Mouse (Mus musculus): Measurements from ENCODE around the gene Nfkb1.

Nfkb1 gene

DNA sequence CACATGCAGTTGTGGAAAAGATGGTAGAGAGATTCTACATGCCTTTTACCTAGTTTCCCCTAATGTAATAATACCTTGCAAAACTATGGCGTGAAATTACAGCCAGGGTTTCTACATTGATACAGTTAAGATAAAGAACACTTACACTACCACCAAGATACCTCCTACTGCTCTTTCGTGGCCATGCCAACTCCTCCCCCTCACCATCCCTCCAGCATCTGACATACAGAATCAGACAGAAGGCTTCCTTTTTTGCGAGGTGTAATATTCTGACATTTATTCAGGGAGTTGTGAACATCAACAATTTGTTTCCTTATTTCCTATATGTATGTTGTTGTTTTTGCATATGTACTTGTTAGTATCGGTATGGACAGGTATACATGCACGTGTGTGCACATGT lies 11.3 kb upstream of the Nfkb1 start:
- ATAC-seq (ENCODE audit: low TSS enrichment) = peak; percentile 74

DNA sequence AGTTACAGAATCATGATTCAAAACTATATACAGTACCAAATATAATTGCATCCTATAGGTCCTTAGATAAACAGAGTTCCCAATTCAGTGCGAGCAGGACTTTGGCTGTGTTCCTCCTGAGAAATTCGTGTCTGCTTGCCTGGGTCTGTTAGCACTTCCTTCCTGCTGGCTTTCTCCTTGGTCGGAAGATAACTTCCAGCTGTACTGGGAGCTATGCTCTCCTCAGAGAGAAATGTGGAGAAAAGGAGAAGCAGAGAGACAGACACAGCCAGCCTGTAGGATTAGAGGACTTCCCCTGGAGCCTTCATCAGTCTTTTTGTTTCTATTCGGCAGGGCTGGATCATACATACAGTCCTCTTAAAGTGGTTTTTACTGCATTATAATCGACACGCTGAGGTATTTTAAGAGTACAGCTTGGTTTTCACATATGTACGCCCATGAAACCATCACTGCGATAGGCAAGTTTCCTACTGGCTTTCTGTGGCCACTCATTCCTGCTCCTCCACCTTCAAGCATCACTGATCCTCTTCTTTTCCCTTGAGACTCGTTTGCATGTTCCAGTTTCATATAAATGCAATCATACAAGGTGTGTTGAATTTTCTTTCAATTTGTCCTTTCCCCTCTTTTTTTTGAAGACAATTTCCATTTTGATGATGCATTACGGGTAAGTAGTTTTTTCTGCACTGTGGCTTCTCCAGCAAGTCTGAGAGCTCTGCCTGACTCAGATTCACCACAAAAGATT lies 8.3 kb upstream of the Nfkb1 start:
- peak; percentile 96 for ATAC-seq (ENCODE audit: low TSS enrichment)

DNA sequence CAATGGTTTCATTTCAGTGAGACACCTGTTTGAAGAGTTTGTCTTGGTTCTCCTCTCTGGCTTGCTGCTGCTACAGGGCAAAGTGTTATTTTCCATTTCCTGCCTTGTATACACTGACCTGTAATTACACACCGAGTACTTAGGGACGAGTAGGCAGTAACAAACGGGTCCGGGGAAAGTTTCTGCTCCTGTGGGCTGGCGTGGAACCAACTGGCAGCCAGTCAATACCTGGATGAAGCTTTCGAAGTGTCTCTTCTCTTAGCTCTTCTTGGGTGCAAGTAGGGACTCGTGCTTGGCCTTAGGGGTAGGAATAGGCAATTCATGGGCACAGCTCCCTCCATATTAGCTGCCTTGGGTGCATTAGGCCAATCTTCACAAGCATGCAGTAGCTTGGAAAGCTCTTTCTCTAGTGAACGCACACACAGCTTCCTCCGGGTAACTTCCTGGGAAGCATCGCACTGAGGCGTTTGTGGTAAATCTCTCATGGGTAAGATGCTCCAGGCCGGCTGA lies 7.2 kb upstream of the Nfkb1 start:
- ATAC-seq (ENCODE audit: low TSS enrichment) = no peak

DNA sequence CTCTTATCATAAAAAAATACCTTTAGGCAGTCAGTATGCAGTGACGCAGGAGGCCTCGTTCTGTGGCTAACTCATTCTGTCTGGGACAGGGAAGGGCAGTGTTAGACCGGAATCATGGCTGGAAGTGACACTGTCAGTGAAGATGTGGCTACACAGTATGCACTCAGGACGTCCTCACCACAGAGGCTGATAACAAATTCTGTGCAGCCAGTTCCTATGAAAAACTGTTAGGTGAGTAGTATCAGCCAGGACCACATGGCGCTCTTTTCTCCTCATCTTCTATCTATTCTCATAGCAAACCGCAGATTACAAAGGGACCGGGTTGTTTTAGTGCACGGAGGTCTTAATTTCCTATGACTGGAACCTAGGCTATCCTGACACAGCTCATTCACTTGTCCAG lies 4.9 kb upstream of the Nfkb1 start:
- ATAC-seq (ENCODE audit: low TSS enrichment) = no peak

DNA sequence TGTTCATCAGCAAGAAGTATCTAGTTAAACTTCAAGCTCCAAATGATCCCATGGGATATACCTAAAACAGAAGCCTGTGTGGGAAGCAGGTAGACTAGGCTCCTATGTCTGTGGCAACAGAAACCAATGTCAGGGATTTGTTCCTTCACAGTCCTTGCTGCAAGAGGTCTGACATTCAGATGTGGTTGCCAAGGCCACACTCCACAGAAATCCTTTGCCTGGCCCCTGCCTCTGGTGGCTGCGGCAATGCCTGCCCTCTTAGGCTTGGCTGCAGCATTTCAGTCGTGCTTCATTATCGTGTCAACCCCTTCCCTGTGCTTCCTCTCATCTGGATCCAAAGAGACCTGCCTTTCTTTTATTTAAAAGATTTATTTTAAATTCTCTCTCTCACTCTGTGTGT lies 1.7 kb upstream of the Nfkb1 start:
- no peak for ATAC-seq (ENCODE audit: low TSS enrichment)

DNA sequence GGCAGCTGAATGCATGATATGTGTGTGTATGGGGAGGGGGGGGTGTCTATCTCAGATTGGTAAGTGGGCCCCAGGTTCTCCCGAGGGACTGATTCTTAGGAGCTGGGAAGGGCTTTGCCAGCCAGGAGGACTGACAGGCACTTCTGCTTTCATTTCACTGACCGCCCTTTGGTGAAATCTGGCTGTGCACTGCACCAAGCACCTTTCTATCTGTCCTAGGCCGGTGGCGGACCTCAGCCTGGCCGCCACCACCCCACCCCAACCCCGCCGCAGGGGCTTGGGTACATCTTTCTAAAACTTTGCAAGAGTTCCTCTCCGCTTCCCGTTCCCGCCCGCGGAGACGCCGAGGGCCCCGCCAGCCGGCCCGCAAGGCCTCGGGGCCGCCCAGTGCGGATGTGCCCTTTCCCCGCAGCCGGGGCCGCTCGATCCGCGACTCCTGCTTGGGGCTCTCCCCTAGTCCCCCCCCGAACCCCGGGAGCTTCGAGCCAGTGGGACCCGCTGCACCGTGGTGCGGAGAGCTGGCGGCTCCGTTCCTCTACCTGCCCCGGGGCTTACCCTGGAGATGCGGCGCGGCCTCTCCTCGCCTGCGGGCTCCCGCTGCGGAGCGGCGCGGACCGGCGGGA lies 668 bp downstream of the Nfkb1 start:
- ATAC-seq (ENCODE audit: low TSS enrichment) = peak; percentile 41

DNA sequence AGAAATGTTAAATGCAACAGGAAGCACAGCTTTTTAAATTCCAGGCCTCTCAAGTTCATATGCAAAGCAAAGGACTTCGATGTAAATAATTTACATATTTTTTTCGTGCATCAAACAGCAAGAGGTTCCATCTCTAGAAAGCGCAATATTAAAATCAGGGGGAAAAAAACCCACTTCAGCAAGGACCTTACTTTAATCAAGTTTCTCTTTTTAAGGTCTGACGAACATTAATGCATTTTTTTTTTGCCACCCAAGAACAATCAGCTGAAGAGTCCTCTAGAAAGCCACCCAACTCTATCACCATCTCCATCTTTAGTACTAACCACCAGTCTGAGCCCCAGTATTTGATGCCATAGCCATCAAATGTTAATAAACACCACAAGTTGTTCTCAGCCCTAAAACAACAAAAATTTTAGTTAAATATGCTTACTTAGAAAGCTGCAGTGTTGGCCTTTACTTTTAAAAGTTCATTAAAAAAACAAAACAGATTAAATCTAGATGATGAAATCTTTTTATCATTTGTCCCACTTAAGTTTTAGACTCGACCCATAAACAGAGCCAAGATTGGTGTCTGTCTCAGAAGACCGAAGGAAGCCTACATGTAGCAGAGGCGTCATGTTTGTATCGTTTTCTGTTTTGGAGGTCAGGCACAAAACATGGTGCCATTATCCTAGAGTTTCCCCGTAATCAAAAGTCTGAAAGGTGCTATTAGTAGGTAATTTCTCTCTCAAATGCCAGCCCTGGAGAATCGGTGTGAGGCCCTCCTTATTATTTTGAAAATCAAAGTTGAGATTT lies 1.4 kb downstream of the Nfkb1 start:
- no peak for ATAC-seq (ENCODE audit: low TSS enrichment)

DNA sequence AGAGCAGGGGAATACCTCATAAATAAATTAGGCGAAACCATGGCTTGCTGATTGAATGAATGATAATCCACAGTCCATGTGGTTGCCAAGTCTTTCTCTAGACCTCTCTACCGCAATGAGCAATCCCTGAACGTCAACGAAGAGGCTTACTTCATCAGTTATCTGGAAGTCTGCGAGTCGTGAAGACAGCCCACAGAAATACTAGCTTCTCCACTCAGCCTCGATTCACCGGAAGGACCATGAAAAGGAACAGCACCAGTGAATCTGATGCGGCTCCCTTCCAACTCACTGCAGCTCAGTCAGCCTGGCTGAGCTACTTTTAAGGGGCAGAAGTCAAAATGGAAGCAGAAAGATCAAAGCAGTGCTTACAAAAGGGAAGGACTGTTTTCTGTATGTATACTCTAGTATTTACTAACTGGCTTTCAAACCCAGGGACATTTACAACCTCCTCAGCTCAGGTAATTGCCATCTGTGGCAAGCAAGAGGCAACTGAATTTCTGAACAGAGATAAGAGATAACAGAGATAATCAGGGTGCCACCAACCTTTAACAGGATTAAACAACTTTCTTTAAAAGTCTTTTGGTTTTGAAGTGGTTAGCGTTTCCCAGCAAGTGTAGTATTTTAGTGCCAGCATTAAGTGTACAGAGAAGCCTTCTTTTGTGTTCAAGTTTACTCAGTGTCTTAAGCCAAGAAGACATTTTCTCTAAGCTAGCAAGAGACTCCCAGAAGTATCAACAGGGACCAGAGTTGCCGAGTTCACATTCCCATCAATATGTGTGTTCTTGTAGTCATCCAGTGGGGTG lies 2.2 kb downstream of the Nfkb1 start:
- no peak for ATAC-seq (ENCODE audit: low TSS enrichment)

DNA sequence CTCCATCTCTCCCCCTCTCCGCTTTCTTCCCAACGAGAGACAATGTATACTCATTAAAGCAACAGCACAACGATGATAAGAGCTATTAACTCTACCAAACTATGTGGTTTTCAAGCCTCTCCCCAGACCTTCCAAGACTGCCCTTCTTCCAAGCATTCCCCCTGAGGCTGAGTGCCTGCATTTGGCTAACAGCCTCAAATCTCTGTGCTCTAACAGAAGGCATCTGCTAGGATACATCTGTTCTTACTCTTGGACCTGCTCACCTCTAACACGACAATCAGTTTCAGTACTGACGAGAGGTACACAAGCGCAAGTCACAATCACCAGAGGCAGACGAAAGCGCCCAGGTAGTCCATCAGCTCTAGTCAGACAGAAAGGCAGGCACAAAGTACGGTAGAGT lies 3.4 kb downstream of the Nfkb1 start:
- no peak for ATAC-seq (ENCODE audit: low TSS enrichment)

DNA sequence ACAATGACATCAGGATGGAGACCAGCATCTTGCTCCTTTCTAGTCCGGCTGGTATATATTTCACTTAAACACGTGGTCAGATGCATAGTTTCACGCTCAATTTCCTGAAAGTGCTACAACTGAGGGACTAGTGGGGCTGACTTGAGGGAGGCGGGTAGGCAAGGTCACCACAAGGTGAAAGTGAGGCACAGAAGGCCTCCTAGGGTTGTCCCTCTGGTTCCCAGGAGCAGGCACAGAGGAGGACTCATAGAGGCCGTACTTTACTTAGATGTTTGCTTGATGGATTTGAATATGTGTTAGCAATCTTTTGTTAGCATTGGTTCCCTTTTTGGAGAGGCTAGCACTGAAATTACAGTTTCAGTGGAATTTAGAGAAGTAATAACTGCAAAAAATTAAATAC lies 4.9 kb downstream of the Nfkb1 start:
- ATAC-seq (ENCODE audit: low TSS enrichment) = no peak

DNA sequence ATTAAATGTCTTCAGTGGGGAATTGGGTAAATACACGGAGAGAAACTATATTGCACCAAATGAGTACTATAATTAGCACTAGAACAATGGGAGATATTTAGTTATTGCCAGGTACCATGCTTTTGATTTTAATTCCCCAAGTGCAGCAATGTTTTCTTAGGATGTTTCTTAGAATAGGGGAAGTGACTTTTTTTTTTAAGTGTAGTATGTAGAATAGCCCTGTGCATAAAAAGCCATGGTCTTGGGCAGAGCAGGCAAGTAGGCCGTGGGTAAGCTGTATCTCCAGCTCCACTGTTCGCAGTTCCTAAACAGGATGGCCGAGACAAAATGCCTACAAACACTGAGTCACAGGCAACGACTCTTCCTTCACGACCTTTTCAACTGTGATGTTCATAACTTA lies 8.1 kb downstream of the Nfkb1 start:
- ATAC-seq (ENCODE audit: low TSS enrichment) = no peak

DNA sequence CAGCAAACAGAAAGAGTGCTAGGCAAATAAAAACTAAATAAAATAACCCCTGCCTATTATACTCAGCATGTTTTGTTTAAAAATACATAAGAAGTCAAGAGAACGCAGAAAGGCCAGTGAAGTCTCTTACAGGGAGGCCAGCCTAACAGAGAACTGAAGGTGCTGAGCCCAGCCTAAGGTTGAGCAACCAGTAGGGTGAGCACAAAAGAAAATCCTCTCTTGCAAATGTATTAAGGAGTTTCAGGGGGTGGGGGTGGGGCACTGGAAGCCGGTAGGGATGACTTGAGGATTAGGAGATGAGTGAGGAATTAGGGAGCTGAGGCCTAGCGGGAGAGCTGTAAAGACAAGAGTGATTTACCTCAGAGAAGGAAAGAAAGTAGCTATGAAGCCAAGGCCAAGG lies 9.1 kb downstream of the Nfkb1 start:
- ATAC-seq (ENCODE audit: low TSS enrichment) = no peak

DNA sequence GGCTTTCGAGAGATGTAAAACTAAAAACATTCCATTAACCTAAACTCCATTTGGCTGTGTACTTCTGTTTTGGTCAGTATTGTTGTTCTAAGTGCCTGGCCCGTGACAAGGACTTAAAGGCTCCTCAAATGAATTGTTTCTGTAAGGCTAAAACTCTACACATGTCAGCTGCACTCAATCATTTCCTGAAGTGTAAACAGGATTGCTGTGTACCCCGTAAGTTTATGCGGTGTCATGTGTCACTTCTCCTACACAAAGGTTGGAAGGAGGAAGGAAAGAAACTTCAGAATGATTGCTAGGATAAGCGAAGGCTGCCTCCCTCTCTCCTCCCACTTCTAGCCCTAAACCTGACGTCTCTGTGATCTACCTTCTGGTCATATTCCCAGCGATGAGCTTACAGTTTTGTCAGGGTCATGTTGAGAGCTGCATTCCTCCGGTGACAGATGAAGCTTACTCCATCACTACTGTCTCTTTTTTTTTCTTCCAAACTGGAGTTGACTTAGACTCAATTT lies 10.0 kb downstream of the Nfkb1 start:
- ATAC-seq (ENCODE audit: low TSS enrichment) = no peak

DNA sequence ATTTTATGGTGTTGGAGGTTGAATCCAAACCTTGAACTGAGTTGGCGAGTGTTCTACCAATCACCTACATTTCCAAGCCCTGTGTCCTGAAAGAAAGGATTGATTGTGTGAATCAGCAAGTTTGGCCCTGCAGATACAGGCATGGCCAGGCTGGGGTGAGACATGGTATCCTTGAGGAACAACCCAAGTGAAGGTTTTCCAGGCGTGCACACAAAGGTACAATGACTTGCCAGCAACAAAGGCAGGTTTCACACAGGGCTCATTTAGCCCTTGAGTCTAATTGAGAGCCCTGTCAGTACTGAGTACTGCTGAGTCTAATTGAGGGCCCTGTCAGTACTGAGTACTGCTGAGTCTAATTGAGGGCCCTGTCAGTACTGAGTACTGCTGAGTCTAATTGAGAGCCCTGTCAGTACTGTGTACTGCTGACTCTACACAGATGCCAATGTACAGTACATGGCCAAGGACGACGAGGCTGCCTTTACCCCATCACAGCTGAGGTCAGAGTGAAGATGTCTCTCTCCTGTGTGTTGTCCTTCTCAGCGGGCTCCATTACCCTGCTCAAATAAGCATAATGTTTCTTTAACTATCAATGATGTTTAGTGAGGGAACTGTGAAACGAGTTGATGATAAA lies 11.0 kb downstream of the Nfkb1 start:
- ATAC-seq (ENCODE audit: low TSS enrichment) = no peak

DNA sequence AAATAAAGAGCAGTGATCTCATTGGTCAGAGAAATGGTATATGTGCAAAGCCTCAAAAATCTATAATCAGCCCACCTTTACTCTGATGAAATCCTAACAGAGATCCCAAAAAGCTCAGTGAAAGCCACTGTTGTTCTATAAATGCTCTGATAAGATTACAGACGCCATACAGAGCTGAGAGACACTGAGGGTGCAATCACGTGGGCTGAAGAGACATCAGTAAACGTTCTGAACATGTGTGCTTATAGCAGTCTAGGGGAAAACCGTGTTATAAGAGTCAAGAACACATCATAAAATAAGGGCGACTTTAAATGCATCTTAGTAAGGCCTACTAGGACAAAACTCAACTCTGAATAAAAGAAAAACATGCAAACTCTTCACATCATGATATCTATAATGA lies 14.3 kb downstream of the Nfkb1 start:
- ATAC-seq (ENCODE audit: low TSS enrichment) = no peak

DNA sequence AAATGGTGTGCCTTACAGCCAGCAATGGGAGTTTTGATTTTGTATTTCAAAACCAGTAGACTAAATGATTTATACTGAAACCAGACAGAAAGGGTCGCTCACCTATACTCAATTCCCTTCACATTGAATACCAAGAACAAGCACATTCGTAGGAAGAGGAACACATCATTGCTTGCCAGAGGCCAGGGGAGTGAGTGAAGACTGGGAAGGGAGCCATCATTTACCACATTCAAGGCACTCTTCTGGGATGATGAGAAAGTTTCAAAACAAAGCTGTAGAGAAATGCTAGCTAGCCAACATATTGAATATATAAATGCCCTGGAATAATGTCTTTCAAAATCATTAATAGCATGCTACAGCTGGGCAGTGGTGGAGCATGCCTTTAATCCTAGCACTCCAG lies 15.0 kb downstream of the Nfkb1 start:
- no peak for ATAC-seq (ENCODE audit: low TSS enrichment)

DNA sequence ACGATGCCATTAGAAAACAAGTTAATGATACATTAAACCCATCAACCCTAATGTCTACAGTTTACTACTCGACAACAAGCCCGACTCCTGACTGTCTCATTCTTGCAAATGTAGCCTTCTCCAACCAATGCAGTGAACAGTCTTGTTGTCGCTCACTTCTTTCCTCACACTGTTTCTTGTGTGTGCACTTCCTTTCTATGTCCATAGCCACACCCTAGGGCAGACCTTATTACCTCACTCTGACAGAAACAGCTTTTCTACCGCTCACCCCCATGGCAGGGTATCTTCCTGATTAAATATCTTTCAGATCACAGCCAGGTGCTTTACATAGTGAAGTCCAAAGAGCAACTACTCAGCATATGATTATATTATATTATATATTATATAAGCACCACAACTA lies 15.9 kb downstream of the Nfkb1 start:
- ATAC-seq (ENCODE audit: low TSS enrichment) = no peak

DNA sequence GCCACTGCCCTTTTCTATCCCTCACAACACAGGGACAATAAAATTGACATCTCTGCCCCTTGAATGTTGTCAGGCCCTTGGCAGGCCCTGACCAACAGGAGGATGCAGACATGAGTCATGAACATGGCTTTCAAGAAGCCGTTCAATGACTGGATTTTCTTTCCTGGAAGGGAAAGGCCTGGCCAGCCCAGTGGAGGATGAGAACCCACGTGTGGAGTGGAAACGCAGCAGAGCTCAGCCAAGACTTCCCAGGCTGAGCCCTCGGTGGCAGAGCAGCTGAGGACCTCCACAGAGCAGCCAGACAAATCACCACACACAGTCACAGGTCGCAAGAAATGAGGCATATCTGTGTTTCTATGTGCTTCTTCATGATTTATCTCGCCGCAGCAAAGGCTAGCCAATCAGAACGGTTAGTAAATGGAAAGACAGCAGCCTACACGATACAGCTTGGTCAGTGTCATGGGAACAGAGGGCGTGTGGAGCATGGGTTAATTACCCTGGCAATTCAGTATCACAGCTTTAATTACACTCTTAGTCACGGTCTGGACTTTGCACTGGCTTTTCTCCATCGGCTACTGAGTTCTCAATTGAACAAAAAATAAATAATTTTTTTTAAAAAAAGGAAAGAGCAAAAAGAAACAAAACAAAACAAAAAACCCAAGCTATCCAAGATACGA lies 16.5 kb downstream of the Nfkb1 start:
- no peak for ATAC-seq (ENCODE audit: low TSS enrichment)

DNA sequence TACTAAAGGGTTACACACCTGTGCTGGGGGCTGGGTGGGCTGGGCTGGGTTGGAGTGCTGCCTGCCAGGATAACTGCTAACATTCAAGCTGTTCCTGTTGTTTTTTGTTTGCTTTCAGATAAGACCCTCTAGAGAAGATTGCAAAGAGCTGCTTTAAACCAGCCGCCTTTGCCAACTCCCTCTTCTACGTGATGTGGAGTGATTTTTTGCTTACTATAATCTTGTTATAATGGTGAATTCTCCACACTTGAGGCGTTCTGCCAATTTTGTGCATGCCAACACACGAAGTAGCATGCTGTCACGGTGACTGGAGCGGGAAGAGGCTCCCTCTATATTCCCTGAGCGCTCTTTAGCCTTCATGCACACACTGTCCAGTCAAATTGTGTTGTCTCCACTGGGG lies 17.7 kb downstream of the Nfkb1 start:
- ATAC-seq (ENCODE audit: low TSS enrichment) = peak; percentile 56

DNA sequence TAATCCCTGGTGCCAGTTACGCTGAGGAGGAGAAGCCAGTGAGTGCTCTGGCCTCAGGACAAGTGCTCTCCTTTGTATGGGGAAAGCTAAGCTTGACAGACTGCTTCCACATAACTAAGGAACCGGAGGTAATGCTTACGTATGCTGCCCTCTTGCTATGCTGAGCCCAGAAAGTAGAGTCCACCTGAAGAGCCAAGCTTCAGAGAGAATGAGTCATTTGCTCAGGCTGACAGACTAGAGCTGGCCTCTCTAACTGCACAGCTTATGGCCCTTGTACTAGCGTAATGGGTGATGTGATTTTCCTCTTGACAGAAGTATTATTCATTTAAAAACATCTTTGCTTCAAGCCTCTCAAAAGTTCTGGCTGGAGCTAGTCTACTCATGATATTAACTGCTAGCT lies 18.3 kb downstream of the Nfkb1 start:
- no peak for ATAC-seq (ENCODE audit: low TSS enrichment)

DNA sequence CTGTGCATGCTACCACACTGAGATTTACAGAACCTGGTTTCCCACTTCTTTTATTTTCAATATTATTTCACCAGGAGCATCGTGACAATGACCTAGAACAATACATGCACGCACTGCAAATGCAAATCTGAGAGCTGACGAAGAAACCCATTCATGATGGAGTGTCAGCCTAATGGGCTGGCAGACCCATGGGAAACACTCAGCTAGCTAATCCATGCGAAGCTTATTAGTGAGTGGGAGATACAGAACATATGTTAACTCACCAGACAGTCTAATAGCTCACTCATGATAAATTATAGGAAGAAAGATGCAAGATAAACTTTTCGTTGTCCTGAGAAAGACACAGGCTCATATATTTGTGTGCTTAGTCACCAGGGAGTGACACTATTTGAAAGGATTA lies 19.2 kb downstream of the Nfkb1 start:
- ATAC-seq (ENCODE audit: low TSS enrichment) = no peak

Data from frontal cortex, adult (tissue).